Mouse (Mus musculus) kidney, adult 8-10 months (tissue): ENCODE results near the gene Romo1.
"Not testable (repeated sequence)": the region's sequence is repeated elsewhere in the genome, so short reads cannot be mapped to it uniquely, and the experiment has no call there.

Source experiments
- DNase-seq, 2 experiments: peaks; one replicate each; pipeline ENCODE4 v3.0.0; 2022

The Romo1 gene

GRCm38 (mm10) chr2:156143953-156144724, at the start of gene Romo1, which contains the start of gene Nfs1:
Gene Romo1, plus strand, starts transcription at chr2:156144039.
Gene Nfs1, minus strand, starts transcription at chr2:156144186.
- peak; percentile 84 to 89 for DNase-seq

- no peak for DNase-seq
Measured at GRCm38 (mm10) chr2:156110627-156111357, 33.0 kb upstream of the Romo1 start.

GRCm38 (mm10) chr2:156111358-156112079, 32.3 kb upstream of the Romo1 start, which contains the start of the genes Cpne1 and Rbm12:
Gene Cpne1, minus strand, starts transcription at chr2:156111965.
Gene Rbm12, minus strand, starts transcription at chr2:156111978.
- peak; percentile 84 to 91 for DNase-seq

- not testable (repeated sequence) for DNase-seq
Measured at GRCm38 (mm10) chr2:156112080-156112423, 31.8 kb upstream of the Romo1 start.

GRCm38 (mm10) chr2:156119566-156119965, 24.3 kb upstream of the Romo1 start:
- DNase-seq, result no peak

- DNase-seq, result peak; percentile 37
Measured at GRCm38 (mm10) chr2:156123731-156124130, 20.1 kb upstream of the Romo1 start.

- no peak for DNase-seq
Measured at GRCm38 (mm10) chr2:156126992-156127391, 16.8 kb upstream of the Romo1 start, which contains the start of gene Gm28036. Gene Gm28036, minus strand, starts transcription at chr2:156127092.

- DNase-seq, result no peak
Measured at GRCm38 (mm10) chr2:156134161-156134560, 9.7 kb upstream of the Romo1 start.

- no peak for DNase-seq
Measured at GRCm38 (mm10) chr2:156135695-156136094, 8.1 kb upstream of the Romo1 start.

GRCm38 (mm10) chr2:156142820-156143219, 1.0 kb upstream of the Romo1 start:
- DNase-seq, result no peak

- no peak for DNase-seq
Measured at GRCm38 (mm10) chr2:156143367-156143766, 472 bp upstream of the Romo1 start.

- no peak for DNase-seq
Measured at GRCm38 (mm10) chr2:156145486-156146130, 1.8 kb downstream of the Romo1 start.

- no peak for DNase-seq
Measured at GRCm38 (mm10) chr2:156146272-156146989, 2.6 kb downstream of the Romo1 start.

- no peak for DNase-seq
Measured at GRCm38 (mm10) chr2:156147316-156147915, 3.6 kb downstream of the Romo1 start.

GRCm38 (mm10) chr2:156151538-156151937, 7.7 kb downstream of the Romo1 start:
- no peak for DNase-seq

GRCm38 (mm10) chr2:156165478-156165877, 21.6 kb downstream of the Romo1 start:
- DNase-seq, result peak in 1 of 2 experiments; percentile 36

- DNase-seq, result no peak
Measured at GRCm38 (mm10) chr2:156166557-156166956, 22.7 kb downstream of the Romo1 start.

- DNase-seq, result no peak
Measured at GRCm38 (mm10) chr2:156177079-156177478, 33.2 kb downstream of the Romo1 start.

- DNase-seq, result no peak
Measured at GRCm38 (mm10) chr2:156177651-156178050, 33.8 kb downstream of the Romo1 start.

GRCm38 (mm10) chr2:156179046-156179795, 35.4 kb downstream of the Romo1 start:
- peak; percentile 65 to 73 for DNase-seq

GRCm38 (mm10) chr2:156179796-156180093, 35.9 kb downstream of the Romo1 start:
- DNase-seq, result no peak
